Mouse (Mus musculus): Measurements from ENCODE around the gene Basp1. TPM values are rescaled to one million over a fixed set of nuclear protein-coding genes. Genes with fewer than 3 reads are reported as not detected.

Gene Basp1
- total and polyA plus RNA-seq, 3 experiments, result 0.04 to 2.5 (median 1.6) TPM

DNA sequence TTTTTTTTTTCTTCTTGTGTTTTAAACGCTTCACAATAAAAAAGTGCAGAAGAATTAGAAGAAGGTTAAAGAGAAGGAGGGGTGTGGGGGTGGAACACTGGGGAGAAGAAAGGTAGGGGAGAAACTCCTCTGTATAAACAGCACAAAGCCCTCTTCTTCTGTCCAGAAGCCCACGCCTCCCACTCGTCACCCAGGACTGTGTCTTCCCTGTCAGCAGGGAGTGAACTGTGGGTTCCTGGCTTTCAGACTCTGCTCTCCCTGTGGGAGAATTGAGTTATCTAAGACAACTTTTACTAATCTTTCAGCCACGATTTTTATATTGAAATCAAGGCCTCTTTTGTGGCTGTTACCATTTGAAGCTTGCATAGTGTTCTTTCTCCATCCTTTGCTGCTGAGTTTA lies 82.6 kb downstream of the Basp1 start:
- Histone ChIP-seq H3K36me3 (replicated peaks in 1 of 2; ENCODE audit: control insufficient read depth in 1 of 2, insufficient read depth in 1 of 2, low read length in 1 of 2) (no peaks in the 10 kb centered on the region), H3K27me3 (replicated peaks) (no peaks in the 10 kb centered on the region), H3K4me2 (ENCODE audit: insufficient read depth, low read depth, poor library complexity, severe bottlenecking) (no peak overlapping the region), H3K9ac (ENCODE audit: insufficient read depth, low read depth) (no peak overlapping the region), H3K79me2 (replicated peaks; ENCODE audit: control insufficient read depth, extremely low read depth, insufficient read depth, poor library complexity, severe bottlenecking) (no peaks in the 10 kb centered on the region), H3K4me3 (replicated peaks in 1 of 3; ENCODE audit: low read depth in 2 of 3, low read length in 2 of 3, poor library complexity in 1 of 3) (no peak overlapping the region), H3K9me3 (replicated peaks; ENCODE audit: low read length) (no peaks in the 10 kb centered on the region), H3K4me1 (ENCODE audit: control insufficient read depth in 1 of 2, insufficient read depth in 2 of 2) (peaks cover 0 to 15% of the 10 kb centered on the region in 2 experiments; a peak in 2 of 4 replicates), H3K27ac (ENCODE audit: insufficient read depth, low read depth) (no peak overlapping the region)
- dilution Hi-C loops (cut with MboI; ENCODE audit: extremely low pct_ligation_motif_present, extremely low pct_unique_long_range_greater_than_20kb, low sequenced_read_pairs), result no loop called here
- no peak for TF ChIP-seq EP300 (IDR thresholded peaks at IDR 0.05; ENCODE audit: low read length)
- TF ChIP-seq RAD21 (IDR thresholded peaks at IDR 0.05; ENCODE audit: low read depth, low read length), result no peak
- TF ChIP-seq IRF4 (IDR thresholded peaks at IDR 0.05; ENCODE audit: low read depth, low read length), result no peak
- no peak for TF ChIP-seq USF2 (conservative IDR thresholded peaks at IDR 0.05; ENCODE audit: low read depth, low read length)
- TF ChIP-seq MYC (IDR thresholded peaks at IDR 0.05; ENCODE audit: low read depth, low read length), result no peak
- TF ChIP-seq TCF12 (IDR thresholded peaks at IDR 0.05; ENCODE audit: low read depth, low read length), result no peak
- TF ChIP-seq TBP (conservative IDR thresholded peaks at IDR 0.05; ENCODE audit: low read depth, low read length), result no peak
- TF ChIP-seq MAX (IDR thresholded peaks at IDR 0.05; ENCODE audit: low read length), result no peak
- no peak for TF ChIP-seq PAX5 (IDR thresholded peaks at IDR 0.05; ENCODE audit: low read length)
- TF ChIP-seq MAFK (IDR thresholded peaks at IDR 0.05; ENCODE audit: insufficient replicate concordance, low read length), result no peak
- no peak for TF ChIP-seq ZNF384 (IDR thresholded peaks at IDR 0.05; ENCODE audit: low read depth, low read length)
- TF ChIP-seq KAT2A (IDR thresholded peaks at IDR 0.05; ENCODE audit: insufficient replicate concordance, low read length), result no peak
- no peak for TF ChIP-seq JUND (conservative IDR thresholded peaks at IDR 0.05; ENCODE audit: low read depth, low read length)
- TF ChIP-seq MEF2A (IDR thresholded peaks at IDR 0.05; ENCODE audit: borderline replicate concordance, low read depth, low read length), result no peak
- no peak for TF ChIP-seq HCFC1 (IDR thresholded peaks at IDR 0.05; ENCODE audit: low read depth, low read length)
- TF ChIP-seq ETS1 (conservative IDR thresholded peaks at IDR 0.05; ENCODE audit: low read depth, low read length), result no peak
- TF ChIP-seq ZC3H11A (IDR thresholded peaks at IDR 0.05; ENCODE audit: low read depth, low read length), result no peak
- no peak for TF ChIP-seq POLR2A (IDR thresholded peaks at IDR 0.05; ENCODE audit: low read depth, low read length)
- no peak for TF ChIP-seq BHLHE40 (IDR thresholded peaks at IDR 0.05; ENCODE audit: low read depth, low read length)
- TF ChIP-seq JUN (IDR thresholded peaks at IDR 0.05; ENCODE audit: insufficient read depth, low read depth, low read length), result no peak
- in situ Hi-C loops (cut with MboI; ENCODE audit: low pct_ligation_motif_present, low pct_unique_long_range_greater_than_20kb, low sequenced_read_pairs), result no loop called here
- no peak for DNase-seq (ENCODE audit: extremely low read depth)

DNA sequence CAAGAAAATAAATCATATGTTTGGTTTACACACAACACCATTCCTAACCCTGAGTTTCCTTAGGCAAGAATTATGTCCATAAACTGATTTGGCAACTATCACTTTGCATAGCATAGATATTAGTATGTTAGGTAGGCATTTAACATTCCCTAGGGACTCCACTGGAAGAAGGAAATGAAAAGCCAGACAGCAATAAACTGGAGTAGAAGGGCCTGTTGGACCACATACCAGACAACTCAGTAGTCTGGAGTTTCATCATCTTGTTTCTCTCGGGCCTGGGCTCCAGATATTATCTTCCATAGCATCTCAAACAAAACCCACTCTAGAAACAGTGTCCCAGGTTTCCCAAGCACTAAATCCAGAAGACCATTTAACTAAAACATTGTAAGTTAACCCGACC lies 91.0 kb downstream of the Basp1 start:
- Histone ChIP-seq H3K27me3 (replicated peaks) (no peaks in the 10 kb centered on the region), H3K9ac (ENCODE audit: insufficient read depth, low read depth) (no peak overlapping the region), H3K36me3 (replicated peaks in 1 of 2; ENCODE audit: control insufficient read depth in 1 of 2, insufficient read depth in 1 of 2, low read length in 1 of 2) (no peaks in the 10 kb centered on the region), H3K4me2 (ENCODE audit: insufficient read depth, low read depth, poor library complexity, severe bottlenecking) (no peak overlapping the region), H3K4me1 (ENCODE audit: control insufficient read depth in 1 of 2, insufficient read depth in 2 of 2) (peaks cover 0 to 3% of the 10 kb centered on the region in 2 experiments; a peak in 1 of 4 replicates), H3K4me3 (replicated peaks in 1 of 3; ENCODE audit: low read depth in 2 of 3, low read length in 2 of 3, poor library complexity in 1 of 3) (no peak overlapping the region), H3K79me2 (replicated peaks; ENCODE audit: control insufficient read depth, extremely low read depth, insufficient read depth, poor library complexity, severe bottlenecking) (no peaks in the 10 kb centered on the region), H3K9me3 (replicated peaks; ENCODE audit: low read length) (no peaks in the 10 kb centered on the region), H3K27ac (ENCODE audit: insufficient read depth, low read depth) (no peak overlapping the region)
- in situ Hi-C loops (cut with MboI; ENCODE audit: low pct_ligation_motif_present, low pct_unique_long_range_greater_than_20kb, low sequenced_read_pairs) (no loop called here), dilution Hi-C loops (cut with MboI; ENCODE audit: extremely low pct_ligation_motif_present, extremely low pct_unique_long_range_greater_than_20kb, low sequenced_read_pairs) (no loop called here)
- no peak for DNase-seq (ENCODE audit: extremely low read depth)
- TF ChIP-seq ELF1 (IDR thresholded peaks at IDR 0.05; ENCODE audit: low read depth, low read length) (no peak), JUN (IDR thresholded peaks at IDR 0.05; ENCODE audit: insufficient read depth, low read depth, low read length) (no peak), ZC3H11A (IDR thresholded peaks at IDR 0.05; ENCODE audit: low read depth, low read length) (no peak), ZMIZ1 (IDR thresholded peaks at IDR 0.05; ENCODE audit: low read depth, low read length) (no peak), EP300 (IDR thresholded peaks at IDR 0.05; ENCODE audit: low read length) (no peak), POLR2AphosphoS2 (IDR thresholded peaks at IDR 0.05; ENCODE audit: low read depth, low read length) (no peak), RAD21 (IDR thresholded peaks at IDR 0.05; ENCODE audit: low read depth, low read length) (no peak), GABPA (IDR thresholded peaks at IDR 0.05; ENCODE audit: insufficient replicate concordance, low read depth, low read length) (no peak), NELFE (IDR thresholded peaks at IDR 0.05; ENCODE audit: low read depth, low read length) (no peak), USF2 (conservative IDR thresholded peaks at IDR 0.05; ENCODE audit: low read depth, low read length) (no peak), UBTF (IDR thresholded peaks at IDR 0.05; ENCODE audit: low read depth, low read length) (no peak), SMC3 (IDR thresholded peaks at IDR 0.05; ENCODE audit: low read depth, low read length) (no peak), SIN3A (IDR thresholded peaks at IDR 0.05; ENCODE audit: low read length) (no peak), ETS1 (conservative IDR thresholded peaks at IDR 0.05; ENCODE audit: low read depth, low read length) (no peak), BHLHE40 (IDR thresholded peaks at IDR 0.05; ENCODE audit: low read depth, low read length) (no peak), USF1 (IDR thresholded peaks at IDR 0.05; ENCODE audit: low read depth, low read length) (no peak)

All from CH12.LX (cell line).